Mouse (Mus musculus): ENCODE results near the gene Olfr1116.
"Not testable (repeated sequence)": the region's sequence is repeated elsewhere in the genome, so short reads cannot be mapped to it uniquely, and the experiment has no call there.

The Olfr1116 gene

GRCm38 (mm10) chr2:87267234-87267633 is at the start of gene Olfr1116:
TSS of gene Olfr1116 (plus strand) at chr2:87267534.
- no peak for DNase-seq (ENCODE audit: low spot score)

- DNase-seq (ENCODE audit: low spot score): no peak
Measured at GRCm38 (mm10) chr2:87247713-87248112, 19.6 kb upstream of the Olfr1116 start, which contains the start of gene Olfr1115. TSS of gene Olfr1115 (plus strand) at chr2:87248013.

DNA sequence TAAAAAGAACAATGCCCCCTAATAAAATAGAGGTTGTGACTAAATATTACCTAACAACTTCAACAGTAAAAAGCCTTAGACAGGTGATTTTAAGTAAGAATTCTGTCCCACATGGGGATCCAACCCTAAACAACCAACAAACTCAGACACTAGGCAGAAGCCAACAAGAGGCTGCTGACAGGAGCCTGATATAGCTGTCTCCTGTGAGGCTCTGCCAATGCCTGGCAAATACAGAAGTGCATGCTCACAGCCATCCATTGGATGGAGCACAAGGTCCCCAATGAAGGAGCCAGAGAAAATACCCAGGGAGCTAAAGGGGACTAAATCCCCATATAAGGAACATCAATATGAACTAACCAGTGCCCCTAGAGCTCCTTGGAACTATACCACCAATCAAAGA is 26.6 kb downstream of the Olfr1116 start:
- not testable (repeated sequence) for DNase-seq (ENCODE audit: low spot score)

- DNase-seq (ENCODE audit: low spot score): no peak
Measured at GRCm38 (mm10) chr2:87307281-87307680, 39.9 kb downstream of the Olfr1116 start, which contains the start of gene Olfr1118. TSS of gene Olfr1118 (plus strand) at chr2:87307581.

All from adipocyte (in vitro differentiated cells).